Mouse (Mus musculus) adrenal gland, adult (tissue): ENCODE measurements around the gene Sorcs3.
A peak's percentile ranks its signal among the peaks of the same experiment; 100 is the strongest.

Source experiments
- DNase-seq, 2 experiments: peaks; one replicate each; pipeline ENCODE4 v3.0.0; 2022 to 2023; ENCODE audit warnings: low spot score in 1 of 2; ENCODE audit not compliant: inconsistent age in 2 of 2

Sorcs3 gene

GRCm38 (mm10) chr19:48205929-48206814 is at the start of gene Sorcs3:
Sorcs3 (plus strand) TSS chr19:48206025.
- DNase-seq = no peak

- DNase-seq = no peak
These were observed 40.5 kb upstream of the Sorcs3 start for GRCm38 (mm10) chr19:48165341-48165740.

- no peak for DNase-seq
These were observed 38.7 kb upstream of the Sorcs3 start for GRCm38 (mm10) chr19:48167110-48167509.

GRCm38 (mm10) chr19:48168284-48168683 is 37.5 kb upstream of the Sorcs3 start:
- no peak for DNase-seq

GRCm38 (mm10) chr19:48174717-48175116 is 31.1 kb upstream of the Sorcs3 start:
- peak in 1 of 2 experiments; percentile 17 for DNase-seq

- DNase-seq = no peak
These were observed 1.8 kb upstream of the Sorcs3 start for GRCm38 (mm10) chr19:48203928-48204470.

- no peak for DNase-seq
These were observed 1.3 kb upstream of the Sorcs3 start for GRCm38 (mm10) chr19:48204476-48204875.

- no peak for DNase-seq
These were observed 698 bp upstream of the Sorcs3 start for GRCm38 (mm10) chr19:48204892-48205761.

- no peak for DNase-seq
These were observed 1.3 kb downstream of the Sorcs3 start for GRCm38 (mm10) chr19:48206861-48207730.

- DNase-seq = no peak
These were observed 2.0 kb downstream of the Sorcs3 start for GRCm38 (mm10) chr19:48207731-48208370.

- DNase-seq = no peak
These were observed 9.6 kb downstream of the Sorcs3 start for GRCm38 (mm10) chr19:48215379-48215778.

- DNase-seq = no peak
These were observed 32.1 kb downstream of the Sorcs3 start for GRCm38 (mm10) chr19:48237786-48238372.

- DNase-seq = no peak
These were observed 32.6 kb downstream of the Sorcs3 start for GRCm38 (mm10) chr19:48238391-48238790.

GRCm38 (mm10) chr19:48240960-48241359 is 35.1 kb downstream of the Sorcs3 start:
- DNase-seq = no peak

GRCm38 (mm10) chr19:48244036-48244435 is 38.2 kb downstream of the Sorcs3 start:
- DNase-seq = no peak

GRCm38 (mm10) chr19:48259223-48259622 is 53.4 kb downstream of the Sorcs3 start:
- DNase-seq = no peak

GRCm38 (mm10) chr19:48260671-48261070 is 54.8 kb downstream of the Sorcs3 start:
- no peak for DNase-seq

GRCm38 (mm10) chr19:48263750-48264149 is 57.9 kb downstream of the Sorcs3 start:
- DNase-seq = no peak

- DNase-seq = no peak
These were observed 74.4 kb downstream of the Sorcs3 start for GRCm38 (mm10) chr19:48280273-48280672.

GRCm38 (mm10) chr19:48282250-48282649 is 76.4 kb downstream of the Sorcs3 start:
- DNase-seq = no peak
